Mouse (Mus musculus) frontal cortex, postnatal 10 days (tissue): ENCODE data around the gene Glra4.

Source experiments
- DNase-seq, 2 experiments: peaks; one replicate each; pipeline ENCODE4 v3.0.0; 2022; ENCODE audit warnings: low spot score in 2 of 2, mixed read lengths in 1 of 2

The Glra4 gene

DNA sequence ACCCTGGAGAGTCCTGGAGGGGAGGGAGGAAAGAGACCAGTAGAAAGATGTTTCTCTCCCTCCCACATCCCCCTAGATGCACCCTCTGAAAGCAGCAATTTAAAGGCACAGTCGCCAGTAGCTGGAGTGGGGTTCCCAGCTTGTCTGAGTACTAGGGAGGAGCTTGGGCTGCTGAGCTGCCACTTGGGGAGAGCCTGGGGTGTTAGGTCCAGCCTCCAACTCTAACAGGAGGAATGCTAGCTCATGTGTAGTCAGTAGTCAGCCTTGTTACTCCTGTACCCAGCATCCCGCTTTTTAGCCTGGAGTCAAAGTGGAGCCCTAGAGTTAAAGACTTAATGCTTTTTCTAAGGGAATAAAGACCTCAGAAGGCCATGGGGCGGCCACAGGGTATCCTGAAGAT lies at the start of gene Glra4:
Glra4 (minus strand) TSS at position 101 of the 400 bp plus-strand sequence.
- no peak for DNase-seq

DNA sequence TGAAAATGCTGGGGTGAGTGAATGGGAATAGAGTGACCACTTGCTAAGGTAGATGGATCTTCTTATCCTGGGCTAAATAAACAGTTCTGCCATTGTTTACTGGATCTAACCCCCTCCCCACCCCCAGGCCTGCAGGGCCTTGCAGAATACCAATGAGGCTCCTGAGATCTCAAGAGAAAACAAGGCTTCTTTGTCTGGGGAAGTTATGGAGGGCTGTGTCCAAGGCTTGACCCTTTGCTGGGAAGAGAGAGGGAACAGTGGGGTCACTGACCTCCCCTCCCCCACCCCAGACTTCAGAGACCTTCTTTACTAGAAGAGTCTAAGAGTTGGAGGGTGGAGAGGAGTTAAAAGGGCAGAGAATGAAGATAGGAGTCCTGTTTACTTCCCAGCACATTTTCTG lies 48.7 kb upstream of the Glra4 start:
- no peak for DNase-seq

DNA sequence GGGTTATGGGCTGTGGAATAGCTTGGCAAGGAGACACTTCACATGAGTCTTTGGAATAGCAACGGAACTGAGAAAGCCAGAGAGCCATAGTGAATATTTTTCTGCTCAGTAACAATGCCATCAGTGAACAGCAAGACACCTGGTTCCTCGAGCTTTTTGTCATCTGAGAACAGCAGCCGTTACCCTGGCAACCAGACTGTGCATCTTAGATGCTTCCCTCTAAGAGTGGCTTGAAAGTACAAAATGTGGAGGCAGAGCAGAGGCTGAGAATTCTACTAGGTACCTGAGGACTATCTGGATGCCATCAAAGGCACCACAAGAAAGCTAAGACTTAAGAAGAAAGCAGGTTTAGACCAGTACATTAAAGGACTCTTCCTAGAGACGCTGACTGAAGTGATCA lies 45.1 kb upstream of the Glra4 start:
- no peak for DNase-seq

DNA sequence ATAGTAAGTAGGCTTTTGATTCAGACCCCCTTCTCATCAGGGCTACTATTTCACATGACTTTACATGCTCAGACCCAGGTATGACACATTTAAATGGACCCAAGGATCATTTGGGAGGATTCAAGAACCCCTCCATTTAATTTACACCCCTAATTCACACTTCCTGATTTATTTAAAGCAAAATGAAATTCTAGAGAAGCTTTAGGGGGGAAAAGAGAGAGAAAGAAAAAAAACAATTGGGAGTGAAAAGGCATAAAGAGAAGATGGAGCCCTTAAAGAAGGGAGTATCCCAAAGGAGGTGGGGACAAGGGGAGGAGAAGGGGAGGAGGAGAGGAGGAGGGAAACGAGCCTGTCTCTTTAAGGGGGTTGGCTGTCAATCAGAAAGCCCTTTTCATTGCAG lies 42.4 kb upstream of the Glra4 start, which contains the start of gene Plp1:
Plp1 (plus strand) TSS at position 301 of the 400 bp plus-strand sequence.
- DNase-seq, result no peak

DNA sequence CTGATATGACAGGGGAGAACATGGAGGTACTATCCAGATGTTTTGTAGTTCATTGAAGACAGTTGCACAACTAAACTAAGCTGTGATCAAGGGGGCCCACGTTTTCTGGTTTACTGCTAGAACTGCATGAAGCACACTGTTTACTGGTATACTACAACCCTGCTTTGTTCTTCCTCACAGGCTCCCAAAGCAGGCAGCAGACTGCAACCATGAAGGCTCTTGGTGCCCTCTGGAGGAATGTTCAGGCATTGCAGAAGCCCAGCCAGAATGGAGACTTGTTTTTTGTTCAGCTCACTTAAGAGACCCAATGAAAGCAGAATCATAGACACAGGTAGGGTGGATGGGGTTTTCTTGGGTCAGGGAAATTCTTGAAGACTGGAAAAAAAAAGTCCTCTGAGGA lies 40.3 kb upstream of the Glra4 start:
- peak; percentile 24 to 67 for DNase-seq

DNA sequence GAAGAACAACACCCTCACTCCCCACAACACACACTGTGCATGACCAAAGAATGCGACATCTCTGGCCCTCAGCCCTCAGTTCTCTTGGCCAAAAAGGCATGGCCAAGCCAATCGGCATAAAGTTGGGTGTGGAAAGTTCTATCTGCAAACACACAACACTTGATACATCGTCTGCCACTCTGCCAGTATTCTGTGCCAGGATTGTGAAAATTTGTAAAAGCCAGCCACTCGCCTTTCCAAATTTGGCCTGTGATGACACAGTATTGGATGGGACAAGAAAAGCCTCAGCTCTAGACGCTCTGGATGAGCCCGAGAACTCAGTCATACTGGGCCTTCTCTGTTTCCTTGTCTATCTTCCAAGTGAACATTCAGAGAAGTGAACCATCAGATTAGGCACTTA lies 39.8 kb upstream of the Glra4 start:
- DNase-seq, result no peak

DNA sequence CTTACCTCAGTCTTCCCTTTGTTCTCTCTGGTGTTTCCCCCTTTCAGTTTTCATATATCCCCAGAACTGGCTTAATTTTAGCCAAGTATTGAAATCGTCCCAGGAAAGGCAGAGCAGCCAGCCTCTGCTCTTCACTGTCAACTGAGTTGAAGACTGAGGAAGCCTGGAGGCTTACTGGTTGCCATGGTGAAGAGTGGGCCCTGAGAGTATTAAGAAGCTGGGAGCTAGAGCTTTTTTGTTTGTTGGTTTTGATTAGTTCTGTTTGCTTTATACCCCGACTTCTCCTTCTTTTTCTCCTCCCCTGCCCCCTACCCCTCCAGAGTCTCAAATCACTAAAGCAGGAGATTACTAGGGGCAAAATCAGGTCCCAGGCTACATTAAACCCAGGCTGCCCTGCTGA lies 17.3 kb upstream of the Glra4 start:
- no peak for DNase-seq

DNA sequence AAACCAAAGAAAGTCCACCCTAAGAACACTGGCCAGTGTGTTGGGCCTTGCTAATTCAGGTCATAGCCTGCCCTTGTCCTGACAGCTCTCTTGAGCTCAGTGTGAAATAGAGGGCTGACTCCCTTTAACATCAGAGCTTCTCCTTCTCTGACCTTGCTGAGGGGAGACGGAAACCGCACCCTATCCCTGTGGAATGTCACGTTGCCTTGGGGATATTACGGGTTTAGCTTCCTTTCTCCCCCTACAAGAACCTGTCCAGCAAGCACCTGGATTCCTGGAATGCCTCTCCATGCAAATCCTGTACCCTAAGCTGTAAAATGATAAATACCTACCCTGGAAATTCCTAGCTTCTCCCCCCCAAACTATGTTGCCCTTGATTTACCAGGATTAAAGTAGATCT lies 9.5 kb upstream of the Glra4 start:
- no peak for DNase-seq

DNA sequence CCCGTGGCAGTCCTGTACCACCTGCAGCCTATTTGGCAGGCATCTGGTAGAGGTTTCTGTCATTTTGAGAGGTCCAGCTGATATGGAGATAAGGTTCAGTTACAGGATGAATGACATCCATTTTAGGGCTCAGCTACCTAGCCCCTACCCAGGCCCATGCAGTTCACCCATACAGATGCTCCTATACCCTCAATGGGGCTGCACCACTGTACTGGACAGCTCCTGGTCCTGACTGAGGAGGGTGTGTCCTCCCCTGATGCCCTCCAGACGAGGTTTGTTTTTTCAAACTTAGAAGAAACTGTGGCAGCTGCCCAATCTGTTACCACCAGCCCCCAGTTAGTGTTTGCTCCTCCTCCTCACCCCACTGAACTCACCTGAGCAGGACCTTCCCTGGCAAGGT lies 679 bp downstream of the Glra4 start:
- no peak for DNase-seq

DNA sequence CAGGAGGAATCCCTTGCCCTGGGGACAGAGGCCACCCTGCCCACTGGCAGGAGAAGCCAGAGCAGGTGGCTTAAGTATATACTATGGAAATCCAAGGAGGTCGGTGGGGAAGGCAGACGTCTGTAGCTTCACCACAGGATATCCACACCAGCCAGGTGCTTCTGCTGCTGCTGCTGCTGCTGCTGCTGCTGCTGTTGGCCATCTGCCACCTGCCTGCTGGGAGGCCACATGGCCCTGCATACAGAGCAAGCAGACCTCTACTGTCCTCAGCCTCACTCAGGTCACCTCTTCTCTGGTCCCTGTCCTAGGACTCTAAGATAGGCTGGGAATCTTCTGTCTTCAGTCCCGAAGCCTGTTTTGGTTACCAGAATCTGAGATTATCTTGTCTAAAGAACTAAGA lies 1.9 kb downstream of the Glra4 start:
- no peak for DNase-seq

DNA sequence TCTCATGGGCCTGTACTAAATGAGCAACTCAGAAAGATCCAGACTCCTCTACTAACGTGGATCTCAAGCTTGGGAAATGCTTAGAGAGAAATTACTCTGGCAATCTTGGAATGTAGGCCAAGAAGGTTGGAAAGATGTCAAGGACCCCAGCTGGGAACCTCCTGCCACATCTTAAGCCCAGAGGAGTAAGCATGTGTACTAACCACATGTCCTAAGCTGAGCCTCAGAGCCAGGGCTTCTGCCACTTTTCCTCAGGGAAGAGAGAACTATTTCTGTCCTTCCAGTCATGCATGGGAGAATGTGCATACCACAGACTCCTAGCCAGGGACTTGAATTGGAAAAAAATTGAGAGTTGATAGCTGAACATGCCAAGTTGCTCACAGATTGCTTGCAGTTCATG lies 6.9 kb downstream of the Glra4 start:
- no peak for DNase-seq

DNA sequence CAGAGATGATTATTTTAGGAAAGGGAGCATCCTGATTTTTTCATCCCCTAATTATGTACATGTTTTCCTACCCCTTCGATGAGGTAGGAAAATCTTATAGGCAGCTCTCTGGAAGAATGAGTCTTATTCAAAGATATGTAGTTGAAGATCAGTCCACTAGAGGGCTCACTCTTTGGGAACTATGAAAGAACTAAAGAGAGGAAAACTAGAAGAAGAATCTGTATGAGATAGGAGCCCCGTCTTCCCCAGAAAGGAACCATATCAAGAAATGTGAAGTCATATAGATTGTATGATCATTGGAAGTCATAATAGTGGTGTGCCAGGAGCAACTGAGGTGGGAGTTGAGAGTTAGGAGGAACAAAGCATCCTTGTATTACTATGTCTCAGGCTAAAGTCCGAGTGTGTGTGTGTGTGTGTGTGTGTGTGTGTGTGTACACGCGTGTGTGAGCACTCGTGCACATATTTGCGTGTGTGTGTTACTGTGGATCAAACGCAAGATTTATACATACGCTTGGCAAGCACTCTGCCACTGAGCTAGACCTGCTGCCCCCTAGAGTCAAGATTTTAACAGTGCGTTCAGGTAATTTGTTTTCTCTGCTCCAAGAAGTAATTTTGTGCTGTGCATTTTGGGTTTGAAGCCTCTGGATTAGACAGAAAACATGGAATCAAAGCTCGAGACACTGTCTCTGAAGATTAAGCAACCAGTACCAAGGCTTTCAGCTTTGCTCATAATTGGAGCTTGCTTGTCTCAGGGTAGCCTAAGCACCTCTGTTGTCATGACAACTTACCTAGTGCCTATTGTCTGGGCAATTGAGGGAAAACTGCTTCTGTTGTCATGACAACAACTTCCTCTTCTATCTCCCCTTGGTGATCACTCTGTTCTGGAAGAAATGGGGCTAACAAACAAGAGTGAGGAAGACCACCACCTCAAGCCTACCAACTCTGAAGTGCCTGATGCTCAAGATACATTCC lies 18.6 kb downstream of the Glra4 start:
- no peak for DNase-seq

DNA sequence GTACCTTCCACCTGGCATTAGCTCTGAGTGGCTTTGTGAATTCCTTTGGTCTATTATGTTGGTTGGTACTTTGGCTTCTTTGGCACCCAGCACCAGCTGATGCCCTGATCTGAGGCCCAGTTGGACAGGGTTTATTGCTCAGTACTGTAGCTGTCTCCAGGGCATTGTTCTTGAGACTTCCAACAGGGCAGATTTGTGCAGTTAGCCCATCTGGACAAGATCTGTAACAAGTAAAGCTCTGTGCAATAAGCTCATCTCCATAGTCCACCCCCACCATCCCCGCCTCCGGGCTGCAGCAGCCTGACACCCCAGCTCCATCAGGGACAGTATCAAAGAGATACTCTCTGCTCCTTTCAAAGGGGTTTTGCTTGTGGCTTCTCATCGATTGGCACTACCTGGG lies 24.5 kb downstream of the Glra4 start:
- peak in 1 of 2 experiments; percentile 18 for DNase-seq

DNA sequence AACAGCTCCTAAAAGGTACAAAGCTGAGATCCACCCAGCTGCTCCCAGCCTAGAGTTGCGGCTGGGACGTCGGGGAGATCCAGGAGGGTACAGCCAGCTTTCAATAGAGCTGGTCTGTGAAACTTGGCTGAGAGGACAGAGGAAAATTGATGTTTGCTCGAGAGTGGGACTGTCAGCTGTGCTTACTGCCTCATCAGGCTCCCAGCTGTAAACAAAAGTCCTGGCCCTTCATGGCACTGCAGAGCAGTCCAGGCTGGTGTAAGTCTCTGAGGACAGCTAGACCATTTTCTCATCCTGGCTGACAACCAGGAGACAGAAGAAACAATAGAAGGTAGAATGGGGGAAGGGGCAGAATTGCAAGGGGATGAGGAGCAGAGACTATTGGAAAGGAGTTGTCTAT lies 30.6 kb downstream of the Glra4 start:
- no peak for DNase-seq

DNA sequence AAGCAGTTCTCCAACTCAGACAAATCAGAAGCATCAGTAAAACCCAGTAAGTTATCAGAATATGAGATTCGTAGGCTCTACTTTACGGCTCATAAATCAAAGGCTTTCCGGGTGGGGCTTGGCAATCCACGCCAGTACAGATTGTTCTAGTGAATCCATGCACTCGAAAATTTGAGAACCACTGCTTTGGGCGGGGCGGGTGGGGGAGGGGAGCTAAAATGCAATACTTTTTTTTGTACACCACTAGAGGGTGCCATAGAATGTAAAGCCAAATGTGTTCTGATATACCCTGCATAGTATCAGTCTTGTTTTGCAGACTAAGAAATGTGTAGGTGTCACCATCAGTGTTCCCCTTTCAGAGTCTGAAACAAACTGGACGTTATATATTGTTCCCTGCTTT lies 35.3 kb downstream of the Glra4 start:
- DNase-seq, result no peak

DNA sequence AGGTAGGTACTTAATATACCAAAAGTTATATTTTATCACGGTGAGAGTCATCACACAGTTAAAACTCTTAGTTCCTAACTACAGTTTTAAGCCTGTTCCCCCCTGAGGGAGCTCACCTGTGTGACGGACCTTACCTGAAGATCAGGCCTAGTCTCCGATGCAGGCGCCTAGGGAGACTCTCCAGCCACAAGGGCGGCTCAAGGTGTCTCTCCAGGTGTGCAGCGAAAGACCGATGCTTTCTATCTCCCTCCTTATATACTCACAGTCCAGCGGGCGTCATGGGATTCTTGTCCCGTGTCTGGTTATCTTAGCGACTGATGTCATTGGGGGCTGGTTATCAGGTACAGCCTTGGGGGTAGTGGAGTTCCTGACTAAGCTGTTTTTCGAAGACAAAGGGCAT lies 36.5 kb downstream of the Glra4 start, which contains the start of gene Morf4l2:
Morf4l2 (minus strand) TSS at position 232 of the 400 bp plus-strand sequence.
- DNase-seq, result no peak

DNA sequence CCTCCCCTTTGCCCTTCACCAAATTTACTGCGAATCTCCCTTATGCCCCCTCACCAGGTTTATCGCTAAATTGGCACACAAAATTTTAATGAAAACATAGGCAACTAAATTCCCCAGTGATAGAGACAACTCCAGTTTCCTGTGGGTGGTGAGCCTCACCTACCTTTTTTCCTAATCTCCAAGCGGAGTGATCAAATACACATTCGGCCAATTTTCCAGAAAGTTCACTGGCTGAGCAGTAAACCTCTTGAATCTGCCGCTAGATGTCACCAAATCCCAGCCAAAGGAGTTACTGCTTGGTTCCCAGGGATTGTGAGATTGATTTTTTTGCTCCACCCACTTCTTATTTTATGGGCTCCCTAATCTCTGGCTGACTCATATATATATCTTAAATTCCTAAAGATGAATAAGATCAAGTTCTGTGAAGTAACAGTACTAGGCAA lies 37.3 kb downstream of the Glra4 start:
- DNase-seq, result peak; percentile 14 to 52

DNA sequence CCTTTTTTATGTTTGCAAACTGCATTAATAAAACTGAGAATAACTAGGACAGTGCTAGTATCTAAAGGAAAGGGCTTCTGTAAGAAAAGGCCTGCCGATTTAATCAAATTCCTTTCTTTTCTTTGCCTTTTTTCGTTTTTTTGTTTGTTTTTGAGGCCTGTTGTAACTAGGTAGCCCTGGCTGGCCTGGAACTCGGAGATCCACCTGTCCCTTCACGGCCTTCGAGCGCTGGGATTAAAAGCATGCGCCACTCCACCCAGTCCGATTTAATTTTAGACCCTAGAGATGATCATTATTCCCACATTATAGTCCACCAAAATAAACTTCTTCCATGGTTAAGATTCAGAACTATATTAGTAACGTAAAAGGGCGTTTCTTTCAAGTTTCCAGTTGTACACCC lies 37.7 kb downstream of the Glra4 start:
- no peak for DNase-seq

DNA sequence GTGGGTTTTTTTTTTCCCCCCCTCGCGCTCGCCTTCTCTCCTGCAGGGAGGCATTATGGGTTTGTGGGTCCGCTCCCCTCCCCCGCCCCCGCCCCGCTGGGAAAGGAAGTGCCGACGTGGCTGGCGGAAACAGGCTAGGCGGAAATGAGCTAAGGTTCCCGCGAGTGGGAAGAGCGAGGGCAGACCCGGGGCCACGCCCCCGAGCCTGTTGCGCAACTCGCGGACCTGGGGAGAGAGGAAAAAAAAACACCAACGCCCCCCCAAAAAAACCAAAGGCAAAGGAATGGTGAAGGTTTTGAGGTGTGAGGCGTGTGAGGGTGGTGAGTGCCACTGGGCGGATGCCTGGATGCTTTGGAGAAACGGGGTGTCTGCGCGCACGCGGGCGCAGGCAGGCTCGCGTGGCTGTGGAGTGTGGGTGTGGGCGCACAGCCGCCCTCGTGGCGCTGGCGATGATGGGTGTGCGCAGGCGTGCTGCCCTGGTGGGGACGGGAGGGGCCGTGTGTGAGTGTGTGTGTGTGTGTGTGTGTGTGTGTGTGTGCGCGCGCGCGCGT lies 38.2 kb downstream of the Glra4 start:
- DNase-seq, result peak; percentile 76

DNA sequence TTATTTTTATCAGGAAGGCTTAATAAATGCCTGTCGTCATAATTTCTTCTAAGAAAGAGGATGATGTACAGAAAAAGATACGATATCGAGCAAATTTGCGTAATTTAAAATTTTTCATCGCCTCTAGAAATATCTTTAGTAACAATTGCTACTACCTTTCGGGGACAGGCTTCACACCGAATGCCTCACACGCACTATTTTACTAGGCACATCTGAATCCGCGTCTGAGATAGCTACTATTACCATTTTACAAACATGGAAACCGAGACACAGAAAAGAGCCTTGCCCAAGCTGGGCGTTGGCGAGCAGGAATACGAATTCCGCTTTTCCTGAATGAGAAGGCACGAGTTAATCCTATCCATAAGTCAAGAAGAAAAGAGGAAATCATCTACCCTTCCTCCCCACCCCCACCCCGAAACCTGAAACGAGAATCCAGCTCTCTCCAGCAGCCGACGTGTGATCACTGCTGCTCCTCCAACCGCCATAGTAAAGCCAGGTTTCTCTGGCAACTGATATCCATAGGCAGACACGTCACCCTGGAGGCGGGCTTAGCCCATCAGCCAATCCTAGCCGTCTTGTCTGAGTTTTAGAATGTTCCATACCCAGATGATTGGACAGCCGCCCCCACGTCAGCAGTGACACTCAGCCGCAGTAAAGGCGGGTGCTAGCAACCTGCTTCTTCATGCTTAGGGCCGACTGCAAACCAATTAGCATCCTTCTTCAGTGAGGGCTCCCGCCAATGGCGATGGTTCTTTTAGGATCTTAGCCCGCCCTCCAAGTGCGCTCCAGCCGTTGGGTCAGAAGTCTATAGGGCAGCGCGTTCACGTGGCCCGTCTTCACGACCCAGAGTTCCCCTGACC lies 38.9 kb downstream of the Glra4 start:
- peak; percentile 89 to 95 for DNase-seq

DNA sequence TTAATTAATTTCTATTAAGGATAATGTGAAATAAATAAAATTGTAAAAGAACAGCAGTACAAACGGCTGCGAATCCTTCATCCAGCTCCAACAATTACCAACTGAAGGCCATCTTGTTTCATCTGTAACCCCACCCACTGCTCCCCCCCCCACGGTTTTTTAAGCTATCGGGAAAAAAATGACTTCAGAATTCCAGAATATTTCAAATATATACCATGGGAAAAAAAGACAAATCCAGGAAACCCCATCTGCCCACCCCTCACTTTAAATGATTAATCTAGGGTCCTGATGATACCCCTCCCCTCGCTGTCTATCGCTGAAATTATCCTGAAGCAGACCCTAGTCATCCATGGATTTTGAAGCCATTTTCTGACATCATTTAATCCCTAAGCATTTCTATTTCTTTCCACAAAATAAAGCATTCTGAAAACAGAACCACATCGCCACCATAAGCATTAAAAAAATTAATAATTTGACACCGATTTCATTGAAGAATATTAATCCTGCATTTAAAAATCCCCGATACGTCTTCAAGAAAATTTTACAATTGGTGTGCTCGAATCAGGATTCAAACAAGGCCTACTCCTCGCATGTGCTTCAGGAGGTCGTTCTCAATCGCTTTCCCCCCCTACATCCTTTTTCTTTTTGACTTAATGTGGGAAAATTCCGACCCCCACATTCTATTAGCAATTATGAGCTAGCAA lies 39.7 kb downstream of the Glra4 start:
- DNase-seq, result no peak
